Mouse (Mus musculus): Measurements from ENCODE around the gene Elmo1.

GRCm38 (mm10) chr13:20606891-20607290 lies 516.5 kb downstream of the Elmo1 start:
- TF ChIP-seq USF1 (IDR thresholded peaks at IDR 0.05; ENCODE audit: low read depth, low read length) (no peak), CTCF (IDR thresholded peaks at IDR 0.05 in 2 of 3, conservative IDR thresholded peaks at IDR 0.05 in 1 of 3; ENCODE audit: control insufficient read depth in 1 of 3, insufficient read depth in 1 of 3, low read depth in 2 of 3, low read length in 3 of 3, poor library complexity in 1 of 3, severe bottlenecking in 1 of 3) (no peak), TCF12 (IDR thresholded peaks at IDR 0.05; ENCODE audit: low read depth, low read length) (no peak), GABPA (IDR thresholded peaks at IDR 0.05; ENCODE audit: low read depth, low read length) (no peak), POLR2A (IDR thresholded peaks at IDR 0.05; ENCODE audit: control insufficient read depth in 1 of 2, insufficient read depth in 1 of 2, low read depth in 1 of 2, low read length in 2 of 2, poor library complexity in 1 of 2) (no peak), KAT2A (conservative IDR thresholded peaks at IDR 0.05; ENCODE audit: low read depth, low read length) (no peak), EP300 (IDR thresholded peaks at IDR 0.05; ENCODE audit: low read depth in 1 of 2, low read length in 2 of 2) (no peak), USF2 (IDR thresholded peaks at IDR 0.05; ENCODE audit: borderline replicate concordance in 1 of 2, insufficient read depth in 1 of 2, low read depth in 1 of 2, low read length in 2 of 2) (no peak), GATA1 (IDR thresholded peaks at IDR 0.05; ENCODE audit: low read depth, low read length) (no peak), MAX (IDR thresholded peaks at IDR 0.05; ENCODE audit: low read length) (no peak), RAD21 (IDR thresholded peaks at IDR 0.05; ENCODE audit: low read depth, low read length) (no peak), ETS1 (IDR thresholded peaks at IDR 0.05; ENCODE audit: low read depth, low read length) (no peak), MYB (IDR thresholded peaks at IDR 0.05; ENCODE audit: low read depth, low read length) (no peak)
